Mouse (Mus musculus): ENCODE measurements around the gene Fthl17a.

DNA sequence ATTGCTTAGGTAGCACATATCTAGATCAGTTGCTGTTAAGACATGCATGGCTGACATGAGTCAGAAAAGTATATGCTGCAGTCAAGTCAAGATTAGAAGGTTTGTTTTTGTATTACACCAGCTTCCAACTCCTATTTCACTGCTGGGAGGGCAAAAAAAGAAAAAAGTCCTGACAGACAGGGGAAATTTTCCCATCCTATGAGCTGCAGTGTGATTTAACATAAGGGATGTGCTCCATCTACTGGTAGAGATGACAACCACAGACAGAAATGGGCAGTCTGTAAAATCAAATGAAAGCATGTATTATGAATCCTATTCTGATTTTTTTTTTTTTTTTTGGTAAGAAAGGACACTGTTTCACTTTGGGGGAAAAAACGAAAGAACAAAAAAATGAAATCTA is 69.7 kb downstream of the Fthl17a start:
- TF ChIP-seq POLR2A (IDR thresholded peaks at IDR 0.05; ENCODE audit: low read depth, low read length) (no peak), CTCF (IDR thresholded peaks at IDR 0.05; ENCODE audit: extremely low read depth, insufficient read length, insufficient replicate concordance, low read depth, low read length) (no peak)
